Mouse (Mus musculus) heart, postnatal 0 days (tissue): ENCODE results near the gene Zfpm1. TPM values are rescaled to one million over a fixed set of nuclear protein-coding genes. Genes with fewer than 3 reads are reported as not detected.

ENCODE experiments used
- ATAC-seq: fragments of 200-750 bp; cut with Nextera tagmentation; 2 replicates; pipeline ENCODE4 v1.8.0; 2017; ENCODE audit warnings: low read depth, moderate number of reproducible peaks, moderate library complexity; ENCODE audit not compliant: insufficient read depth
- DNase-seq: peaks from one replicate; pipeline ENCODE4 v3.0.0-alpha.2; 2016; ENCODE audit warnings: low spot score
- H3K27ac ChIP-seq: fragments of 300-500 bp; sonication (generic); 2 replicates; pipeline ENCODE4 v1.5.1; 2014; ENCODE audit warnings: low read depth, mild to moderate bottlenecking
- H3K27me3 ChIP-seq: fragments of 300-500 bp; sonication (generic); 2 replicates; pipeline ENCODE4 v1.6.1; 2014; ENCODE audit warnings: low read length, mixed read lengths; ENCODE audit not compliant: control insufficient read depth, insufficient read depth
- H3K36me3 ChIP-seq: fragments of 300-500 bp; sonication (generic); replicated peaks from 2 replicates; pipeline ENCODE4 v1.6.1; 2014; ENCODE audit warnings: low read length, mixed read lengths; ENCODE audit not compliant: control insufficient read depth, insufficient read depth
- H3K4me1 ChIP-seq: fragments of 300-500 bp; sonication (generic); 2 replicates; pipeline ENCODE4 v1.6.1; 2014; ENCODE audit warnings: antibody characterized with exemption; ENCODE audit not compliant: control insufficient read depth, insufficient read depth
- H3K4me2 ChIP-seq: fragments of 300-500 bp; sonication (generic); 2 replicates; pipeline ENCODE4 v1.6.1; 2014; ENCODE audit warnings: low read depth, mild to moderate bottlenecking, low read length, moderate library complexity
- H3K4me3 ChIP-seq: fragments of 300-500 bp; sonication (generic); 2 replicates; pipeline ENCODE4 v1.5.1; 2014; ENCODE audit warnings: low read depth, low read length
- H3K9ac ChIP-seq: fragments of 300-500 bp; sonication (generic); replicated peaks from 2 replicates; pipeline ENCODE4 v1.6.1; 2014; ENCODE audit warnings: low read depth, low read length, mixed read lengths
- H3K9me3 ChIP-seq: fragments of 300-500 bp; sonication (generic); replicated peaks from 2 replicates; pipeline ENCODE4 v1.6.1; 2016; ENCODE audit warnings: low read length; ENCODE audit not compliant: control insufficient read depth
- CTCF ChIP-seq: IDR thresholded peaks from 2 replicates; pipeline ENCODE4 v1.5.1; 2016; ENCODE audit warnings: antibody characterized with exemption, control low read depth, low read depth
- EP300 ChIP-seq: IDR thresholded peaks from 2 replicates; pipeline ENCODE4 v1.6.1; 2016; ENCODE audit warnings: antibody characterized with exemption, low read depth
- WGBS: fragments of 180-500 bp; shearing (Covaris S2); extraction: QIAGEN DNeasy Blood & Tissue Kit; methylation state at CpG from one replicate; pipeline ENCODE4 v1.1.7; 2014; 5-methylcytosine and 5-hydroxymethylcytosine counted together
- polyA plus RNA-seq: library from polyadenylated mRNA; unstranded; fragments of >200 nt; fragmentation: Nextera tagmentation; extraction: Ambion mirVana; gene quantifications from 2 replicates; pipeline ENCODE4 v1.2.1, GENCODE M21; 2015
- total RNA-seq: library from RNA; depleted of rRNA; stranded (reverse); fragments of >200 nt; gene quantifications from 2 replicates; pipeline ENCODE4 v1.2.3, GENCODE M21; 2014; ENCODE audit warnings: low replicate concordance

Gene Zfpm1
- total and polyA plus RNA-seq, 2 experiments from 2014 or later = 2.3 to 28.4 TPM

GRCm38 (mm10) chr8:122359111-122359775, 77.3 kb downstream of the Zfpm1 start:
- ATAC-seq (no peak), DNase-seq (no peak)
- Histone ChIP-seq H3K27me3 (no peaks in the 10 kb centered on the region; the same call in 1 of the 2 replicates), H3K9me3 (no peaks in the 10 kb centered on the region), H3K4me1 (no peaks in the 10 kb centered on the region), H3K27ac (no peak overlapping the region), H3K9ac (no peak overlapping the region), H3K4me2 (no peak overlapping the region), H3K36me3 (no peaks in the 10 kb centered on the region), H3K4me3 (no peak overlapping the region)
- 77% methylated on average over 15 of the region's 15 CpGs for WGBS
- TF ChIP-seq CTCF (no peak), EP300 (no peak)

GRCm38 (mm10) chr8:122360696-122361416, 78.9 kb downstream of the Zfpm1 start, which contains the start of gene Trhr2:
Gene Trhr2, minus strand, starts transcription at chr8:122360746.
- ATAC-seq (no peak), DNase-seq (no peak)
- H3K27ac ChIP-seq = no peak within 1 kb of the TSS
- H3K4me3 ChIP-seq = no peak within 1 kb of the TSS
- H3K4me1 ChIP-seq = no peaks in the 10 kb centered on the region
- TF ChIP-seq EP300 = no peak
- no peak for TF ChIP-seq CTCF
- H3K27me3 ChIP-seq = no peaks in the 10 kb centered on the region; the same call in 1 of the 2 replicates
- H3K9me3 ChIP-seq = no peaks in the 10 kb centered on the region
- no peak within 1 kb of the TSS for H3K9ac ChIP-seq
- no peaks in the 10 kb centered on the region for H3K36me3 ChIP-seq
- 74% methylated on average over 7 of the region's 7 CpGs for WGBS
- no peak within 1 kb of the TSS for H3K4me2 ChIP-seq

GRCm38 (mm10) chr8:122362271-122362670, 80.3 kb downstream of the Zfpm1 start:
- no peak overlapping the region for H3K27ac ChIP-seq
- TF ChIP-seq EP300 (no peak), CTCF (no peak)
- DNase-seq (no peak), ATAC-seq (no peak)
- H3K27me3 ChIP-seq = no peaks in the 10 kb centered on the region; the same call in 1 of the 2 replicates
- no peaks in the 10 kb centered on the region for H3K9me3 ChIP-seq
- H3K36me3 ChIP-seq = no peaks in the 10 kb centered on the region
- no peaks in the 10 kb centered on the region for H3K4me1 ChIP-seq
- H3K4me3 ChIP-seq = no peak overlapping the region
- WGBS = 43% methylated on average over 5 of the region's 5 CpGs
- no peak overlapping the region for H3K4me2 ChIP-seq
- no peak overlapping the region for H3K9ac ChIP-seq

- no peaks in the 10 kb centered on the region for H3K4me1 ChIP-seq
- DNase-seq (no peak), ATAC-seq (no peak)
- H3K36me3 ChIP-seq = no peaks in the 10 kb centered on the region
- no peak for TF ChIP-seq CTCF
- no peak for TF ChIP-seq EP300
- no peak overlapping the region for H3K4me3 ChIP-seq
- no peaks in the 10 kb centered on the region for H3K9me3 ChIP-seq
- no peak overlapping the region for H3K9ac ChIP-seq
- WGBS = 36% methylated on average over 8 of the region's 8 CpGs
- H3K4me2 ChIP-seq = no peak overlapping the region
- no peaks in the 10 kb centered on the region; the same call in 1 of the 2 replicates for H3K27me3 ChIP-seq
- no peak overlapping the region for H3K27ac ChIP-seq
Measured at GRCm38 (mm10) chr8:122362967-122363366, 81.0 kb downstream of the Zfpm1 start.

- DNase-seq (no peak), ATAC-seq (peak; percentile 18; the same call in 1 of the 2 replicates)
- Histone ChIP-seq H3K4me2 (no peak overlapping the region), H3K27me3 (no peaks in the 10 kb centered on the region; the same call in 1 of the 2 replicates), H3K4me3 (no peak overlapping the region), H3K36me3 (no peaks in the 10 kb centered on the region), H3K4me1 (no peaks in the 10 kb centered on the region), H3K9ac (no peak overlapping the region), H3K27ac (no peak overlapping the region), H3K9me3 (no peaks in the 10 kb centered on the region)
- TF ChIP-seq CTCF (no peak), EP300 (no peak)
- 36% methylated on average over 10 of the region's 10 CpGs for WGBS
Measured at GRCm38 (mm10) chr8:122368494-122368893, 86.6 kb downstream of the Zfpm1 start.
